Mouse (Mus musculus): ENCODE data around the gene Aatf.

DNA sequence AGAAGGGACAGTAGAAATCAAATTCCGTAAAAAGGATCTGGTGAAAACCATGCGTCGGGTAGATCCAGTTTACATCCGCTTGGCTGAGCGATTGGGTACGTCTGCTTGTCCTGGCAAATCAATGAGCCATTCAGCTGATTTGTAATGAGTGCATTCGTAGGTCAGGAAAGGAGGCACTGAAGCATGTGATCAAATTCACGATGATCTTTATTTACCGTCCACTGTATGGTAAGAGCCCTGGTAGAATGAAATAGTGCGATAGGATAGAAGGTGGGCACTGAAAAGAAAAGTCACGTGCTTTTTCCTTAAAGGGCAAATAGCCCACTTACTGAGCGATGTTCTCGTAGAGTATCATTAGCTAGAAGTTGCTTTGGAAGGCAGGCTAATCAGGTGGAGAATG is 130.9 kb downstream of the Aatf start:
- no peak for TF ChIP-seq POLR2A (IDR thresholded peaks at IDR 0.05; ENCODE audit: control insufficient read depth, low read depth, low read length)
- no peak for TF ChIP-seq CTCF (IDR thresholded peaks at IDR 0.05; ENCODE audit: control insufficient read depth, insufficient read depth, insufficient replicate concordance, low read depth, low read length)
